Mouse (Mus musculus) WW6 (cell line): ENCODE measurements around the gene Clec4b2.
A peak's percentile ranks its signal among the peaks of the same experiment; 100 is the strongest.
"Not testable (repeated sequence)": the region's sequence is repeated elsewhere in the genome, so short reads cannot be mapped to it uniquely, and the experiment has no call there.

Experiments
- DNase-seq: peaks from one replicate; pipeline ENCODE4 v3.0.0-alpha.2; 2013; ENCODE audit warnings: low read depth, low spot score

Clec4b2 gene

DNA sequence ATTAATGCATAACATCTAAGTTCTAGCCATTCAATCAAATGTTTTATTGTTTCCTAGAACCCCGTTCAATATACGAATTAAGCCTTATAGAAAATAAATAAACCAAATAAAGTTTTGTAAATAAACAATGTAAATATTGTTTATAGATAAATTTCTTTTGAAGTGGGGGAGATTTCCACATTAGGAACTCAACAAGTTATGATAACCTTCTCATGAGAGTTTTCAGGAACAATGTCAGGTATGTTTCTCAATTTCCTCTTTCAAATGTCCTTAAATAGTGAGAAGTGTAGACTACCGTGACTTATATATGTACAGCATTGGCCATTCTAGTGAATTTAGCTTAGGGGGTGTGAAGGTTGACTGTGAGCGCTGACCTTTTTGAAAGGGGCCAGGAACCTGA lies at the start of gene Clec4b2:
TSS of gene Clec4b2 (plus strand) at position 301 of the 400 bp plus-strand sequence.
- no peak for DNase-seq

DNA sequence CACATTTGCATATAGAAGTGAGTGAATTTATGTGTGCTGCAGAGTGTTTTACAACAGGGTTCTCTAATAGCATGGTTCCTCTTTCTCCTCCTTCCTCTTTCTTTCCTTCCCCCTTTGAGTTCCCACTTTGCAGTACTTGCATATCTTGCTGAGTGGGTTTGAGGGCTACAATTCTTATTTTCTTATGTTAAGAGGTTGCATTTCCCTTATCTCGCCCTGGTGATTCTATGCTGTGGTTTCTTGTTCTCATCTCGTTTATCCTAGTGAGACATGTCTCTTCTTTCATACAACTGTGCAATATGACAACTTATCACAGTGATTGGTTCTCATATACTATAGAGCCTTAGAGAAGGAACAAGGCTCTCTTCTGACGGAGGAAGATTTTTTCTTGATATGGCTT lies 49.5 kb upstream of the Clec4b2 start:
- no peak for DNase-seq

DNA sequence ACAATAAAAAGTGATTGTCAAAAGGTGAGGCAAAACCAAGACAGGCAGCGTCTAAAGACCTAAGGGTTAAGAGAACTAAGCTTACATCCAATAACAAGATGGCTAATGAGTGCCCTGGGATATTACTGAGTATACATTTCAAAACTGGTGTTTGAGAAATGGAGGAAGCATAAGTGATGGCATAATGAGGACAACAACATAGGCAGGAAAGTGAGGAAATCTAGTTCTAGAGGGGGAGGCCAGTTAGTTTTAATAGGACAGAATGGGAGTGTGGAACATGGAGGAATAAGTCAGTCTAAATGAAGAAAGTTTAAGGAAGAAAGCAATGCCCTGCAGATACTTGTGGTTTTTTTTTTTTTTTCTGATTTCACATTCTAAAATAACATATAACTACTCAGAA lies 45.5 kb upstream of the Clec4b2 start:
- no peak for DNase-seq

DNA sequence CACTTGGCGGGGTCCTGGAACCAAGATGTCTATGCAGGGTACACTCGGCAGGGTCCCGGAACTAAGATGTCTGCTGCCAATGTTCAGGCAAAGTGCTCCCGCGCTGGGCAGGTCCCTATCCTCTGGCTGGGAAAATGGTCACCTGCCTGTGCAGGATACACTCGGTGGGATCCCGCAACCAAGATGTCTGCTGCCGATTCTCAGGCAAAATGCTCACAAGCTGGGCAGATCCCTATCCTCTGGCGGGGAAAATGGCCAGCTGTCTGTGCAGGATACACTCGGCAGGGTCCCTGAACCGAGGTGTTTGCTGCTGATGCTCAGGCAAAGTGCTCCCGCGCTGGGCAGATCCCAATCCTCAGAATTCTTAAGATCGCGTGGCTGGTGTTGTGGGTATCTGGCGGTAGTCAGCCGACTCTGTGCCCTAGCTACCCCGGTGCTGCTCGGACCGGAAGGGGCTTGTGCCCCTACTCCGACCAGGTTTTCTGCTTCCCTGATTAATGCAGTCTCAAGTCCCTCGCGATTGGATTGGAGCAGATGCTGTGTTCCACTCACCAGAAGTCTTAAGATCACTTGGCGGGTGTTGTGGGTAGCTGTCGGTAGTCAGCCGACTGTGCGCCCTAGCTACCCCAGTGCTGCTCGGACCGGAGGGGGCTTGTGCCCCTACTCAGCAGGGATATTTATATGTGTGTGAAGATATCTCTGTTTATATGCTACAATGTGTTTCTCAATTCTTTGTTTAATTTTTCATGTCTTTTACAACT lies 34.7 kb upstream of the Clec4b2 start:
- peak; percentile 40 for DNase-seq

DNA sequence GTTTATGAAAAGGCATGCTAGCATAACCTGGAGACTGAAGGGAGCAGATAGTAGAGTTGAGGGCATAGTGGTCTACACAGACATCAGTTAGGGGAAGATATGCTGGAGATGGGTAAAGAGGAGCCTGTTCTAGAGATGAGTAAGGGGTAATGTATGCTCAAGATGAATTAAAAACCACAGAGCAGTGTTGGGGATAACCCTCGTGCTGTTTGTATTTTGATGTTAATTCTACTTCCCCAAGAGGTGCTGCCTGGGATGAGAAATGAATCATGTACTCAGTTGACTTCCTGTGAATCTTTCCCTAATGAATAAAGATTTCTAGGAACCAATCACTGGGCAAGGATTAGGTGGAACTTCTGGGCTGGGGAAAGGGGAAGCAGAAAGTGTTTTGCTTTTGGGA lies 2.6 kb upstream of the Clec4b2 start:
- DNase-seq = no peak

GRCm38 (mm10) chr6:123171040-123171439 lies 1.7 kb upstream of the Clec4b2 start:
- DNase-seq = no peak

GRCm38 (mm10) chr6:123175549-123175948 lies 2.9 kb downstream of the Clec4b2 start:
- no peak for DNase-seq

DNA sequence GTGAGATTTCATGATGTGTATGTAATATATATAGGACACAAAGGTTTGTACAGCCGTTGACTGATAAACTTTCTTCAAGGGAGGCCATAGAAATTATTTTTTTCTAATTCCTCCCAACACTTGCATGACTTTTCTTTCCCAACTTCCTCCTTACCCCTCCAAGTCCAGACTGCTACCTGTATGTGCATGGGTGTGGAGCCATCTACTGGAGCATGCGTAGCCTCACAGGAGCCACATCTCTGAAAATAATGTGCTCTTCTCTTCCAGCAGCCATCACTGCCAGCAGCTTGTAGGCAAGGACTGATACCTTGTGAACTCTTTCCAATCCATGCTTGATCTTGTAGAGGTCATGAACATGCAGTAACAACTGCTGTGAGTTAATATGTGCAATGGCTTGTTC lies 12.2 kb downstream of the Clec4b2 start:
- not testable (repeated sequence) for DNase-seq

GRCm38 (mm10) chr6:123207187-123208076 lies 34.7 kb downstream of the Clec4b2 start:
- no peak for DNase-seq

- DNase-seq = not testable (repeated sequence)
These were observed 35.4 kb downstream of the Clec4b2 start for GRCm38 (mm10) chr6:123208077-123208439.

DNA sequence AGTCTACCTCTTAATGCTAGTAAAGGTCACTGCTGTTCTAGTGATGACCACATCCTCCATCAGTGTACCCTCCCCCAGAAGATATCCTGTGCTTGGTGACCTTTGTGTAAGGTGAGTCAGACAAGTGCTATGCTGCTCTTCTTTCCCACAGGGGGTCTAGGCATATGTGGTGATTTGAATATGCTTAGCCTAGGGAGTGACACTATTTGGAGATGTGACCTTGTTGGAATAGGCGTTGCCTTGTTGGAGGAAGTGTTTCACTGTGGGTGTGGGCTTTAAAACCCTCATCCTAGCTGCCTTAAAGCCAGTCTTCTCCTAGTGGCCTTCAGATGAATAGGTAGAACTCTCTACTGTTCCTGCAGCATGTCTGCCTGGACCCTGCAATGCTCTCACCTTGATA lies 39.0 kb downstream of the Clec4b2 start:
- no peak for DNase-seq

DNA sequence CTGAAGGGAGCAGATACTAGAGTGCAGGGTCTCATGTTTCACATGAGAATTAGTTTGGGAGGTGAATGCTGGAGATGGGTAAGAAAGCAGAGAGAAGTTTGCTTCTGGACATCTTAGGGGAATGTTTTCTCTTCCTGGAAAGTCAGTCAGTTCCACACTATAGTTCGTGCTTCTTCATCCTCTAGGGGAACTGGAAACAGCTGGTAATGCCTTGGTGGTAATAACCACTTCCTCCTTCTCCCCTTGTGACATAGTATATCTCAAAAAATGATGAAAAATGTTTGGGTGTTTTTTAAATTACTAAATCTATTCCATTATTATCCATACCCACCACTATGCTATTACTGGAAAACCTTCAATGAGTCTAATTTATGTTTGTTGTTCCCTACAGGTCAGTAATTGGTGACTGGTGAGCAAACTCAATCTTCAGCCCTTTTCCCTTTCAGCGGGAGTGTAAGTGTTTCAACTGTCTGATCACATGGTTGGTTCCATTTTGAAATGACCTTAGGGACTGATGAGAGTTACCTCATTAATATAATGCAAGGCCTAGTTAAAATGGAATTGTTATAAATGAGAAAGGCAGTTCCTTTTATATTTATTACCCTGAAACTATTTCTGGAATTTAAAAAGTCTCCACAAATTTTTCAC lies 55.0 kb downstream of the Clec4b2 start:
- DNase-seq = no peak

- DNase-seq = no peak
These were observed 57.0 kb downstream of the Clec4b2 start, which contains the start of gene Clec4n for GRCm38 (mm10) chr6:123229644-123230043. Gene Clec4n, plus strand, starts transcription at chr6:123229843.

GRCm38 (mm10) chr6:123231149-123231548 lies 58.5 kb downstream of the Clec4b2 start:
- DNase-seq = no peak

GRCm38 (mm10) chr6:123237582-123237981 lies 64.9 kb downstream of the Clec4b2 start:
- no peak for DNase-seq

DNA sequence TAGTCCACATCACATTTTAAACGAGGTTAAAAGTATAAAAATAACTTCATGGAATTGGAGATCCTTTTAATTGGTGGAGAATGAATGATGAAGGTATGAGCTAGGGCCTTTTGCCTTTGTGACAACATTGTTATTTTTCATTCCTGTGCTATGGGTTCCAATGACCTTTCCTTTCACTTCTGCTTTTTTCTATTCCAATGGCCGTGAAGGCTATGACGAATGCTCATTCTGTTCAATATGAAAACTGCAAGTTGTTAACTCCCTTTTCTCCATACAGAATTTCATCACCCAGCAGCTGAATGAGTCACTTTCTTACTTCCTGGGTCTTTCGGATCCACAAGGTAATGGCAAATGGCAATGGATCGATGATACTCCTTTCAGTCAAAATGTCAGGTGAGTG lies 71.5 kb downstream of the Clec4b2 start:
- no peak for DNase-seq

GRCm38 (mm10) chr6:123248862-123249261 lies 76.2 kb downstream of the Clec4b2 start:
- DNase-seq = not testable (repeated sequence)

GRCm38 (mm10) chr6:123252735-123253134 lies 80.0 kb downstream of the Clec4b2 start:
- no peak for DNase-seq
